Mouse (Mus musculus) G1E-ER4 (cell line): ENCODE data around the gene Cox10. TPM values are rescaled to one million over a fixed set of nuclear protein-coding genes. Genes with fewer than 3 reads are reported as not detected.

Source experiments
- GATA1 ChIP-seq: IDR thresholded peaks from one replicate; pipeline ENCODE4 v1.8.0; 2012; ENCODE audit warnings: low read length, inconsistent platforms
- polyA plus RNA-seq: library from polyadenylated mRNA; stranded (reverse); fragments of >175 nt; gene quantifications from 2 replicates; pipeline ENCODE4 v1.2.3, GENCODE M21; 2012

Gene Cox10
- polyA plus RNA-seq, 1 experiment, result 54.1 TPM

DNA sequence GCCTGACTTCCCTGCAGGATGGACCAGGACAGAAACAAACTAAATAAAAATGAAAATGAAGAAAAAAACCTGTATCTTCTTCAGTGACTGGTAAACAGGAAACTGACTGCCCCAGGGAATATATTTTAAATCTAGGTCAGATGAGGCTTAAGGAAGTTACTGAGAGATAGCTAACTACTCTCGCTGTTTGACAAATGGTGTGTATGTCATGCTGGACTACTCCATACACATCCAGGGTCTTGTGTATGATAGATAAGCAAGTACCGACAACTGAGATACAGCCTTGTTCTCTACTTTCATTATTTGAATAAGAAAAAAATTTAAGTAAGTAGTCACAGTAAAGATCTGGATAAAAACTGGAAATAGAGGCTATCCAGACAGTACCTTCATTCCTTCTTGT, 20.0 kb downstream of the Cox10 start:
- no peak for TF ChIP-seq GATA1

DNA sequence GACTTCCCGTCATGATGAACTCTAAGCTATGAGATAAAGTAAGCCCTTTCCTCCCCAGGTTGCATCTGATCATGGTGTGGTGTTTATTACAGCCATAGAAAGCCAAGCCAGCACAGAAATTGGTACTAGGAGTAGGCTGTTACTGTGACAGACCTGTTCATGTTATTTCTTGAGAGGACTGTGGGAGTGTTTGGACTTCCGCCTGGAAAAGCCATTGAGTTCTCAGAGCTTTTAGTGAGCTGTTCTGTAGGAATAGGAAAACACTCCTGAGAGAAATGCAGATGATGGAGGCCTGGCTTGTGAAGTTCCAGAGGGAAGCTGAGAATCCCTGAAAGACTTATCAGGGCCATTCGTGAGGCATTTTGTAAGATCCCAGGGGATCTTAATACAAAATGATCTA, 20.8 kb downstream of the Cox10 start:
- TF ChIP-seq GATA1, result no peak

DNA sequence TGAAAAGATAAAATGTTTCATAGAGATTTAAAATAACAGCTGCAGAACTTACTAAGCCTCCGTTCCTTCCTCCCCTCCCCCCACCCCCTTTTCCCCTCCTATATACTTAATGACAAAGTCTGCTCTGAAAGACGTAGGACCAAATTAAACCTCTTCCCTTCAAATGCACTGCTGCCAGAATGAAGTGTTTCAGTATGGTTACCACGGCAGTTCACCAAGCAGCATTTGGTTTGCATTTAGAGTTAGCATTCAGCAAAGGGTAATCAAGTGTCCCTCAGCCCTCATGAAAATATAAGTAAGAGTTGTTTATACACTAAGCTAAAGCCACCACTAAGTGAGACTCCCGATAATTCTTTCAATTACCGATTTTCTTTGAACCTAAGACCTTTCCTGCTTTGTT, 25.9 kb downstream of the Cox10 start:
- no peak for TF ChIP-seq GATA1

DNA sequence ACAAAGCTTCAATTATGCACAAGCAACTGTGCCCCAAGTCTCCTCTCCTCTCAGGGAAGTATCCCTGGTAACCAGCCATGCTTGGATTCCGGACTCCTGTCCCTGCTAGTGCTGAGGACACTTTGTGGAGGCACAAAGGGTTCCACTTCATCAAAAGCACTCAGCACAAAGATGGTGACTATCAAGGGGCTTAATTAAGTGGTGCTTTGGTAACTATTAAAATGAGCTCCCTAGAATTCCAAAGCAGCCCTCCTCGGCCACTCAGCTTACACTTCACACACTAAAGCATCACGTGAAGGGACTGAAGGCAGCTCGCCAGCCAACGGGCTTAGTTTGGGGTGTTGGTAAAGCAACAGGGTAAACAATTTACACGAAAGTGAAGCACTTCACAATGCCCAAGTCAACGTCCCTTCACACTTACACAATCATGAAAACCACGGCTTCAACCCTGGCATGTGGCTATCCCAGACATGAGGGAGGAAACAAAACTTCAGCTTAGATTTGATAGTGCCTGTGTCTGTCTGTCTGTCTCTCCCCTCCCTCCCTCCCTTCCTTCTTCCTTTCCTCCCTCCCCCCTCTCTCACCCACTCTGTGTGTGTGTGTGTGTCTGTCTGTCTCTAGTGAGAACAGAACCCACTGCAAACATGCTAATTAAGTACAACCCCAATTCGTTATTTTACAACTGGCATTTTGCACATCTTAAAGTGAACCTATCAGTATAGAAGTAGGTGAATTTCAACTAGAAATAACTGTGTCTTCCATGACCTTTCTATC, 27.9 kb downstream of the Cox10 start:
- no peak for TF ChIP-seq GATA1

DNA sequence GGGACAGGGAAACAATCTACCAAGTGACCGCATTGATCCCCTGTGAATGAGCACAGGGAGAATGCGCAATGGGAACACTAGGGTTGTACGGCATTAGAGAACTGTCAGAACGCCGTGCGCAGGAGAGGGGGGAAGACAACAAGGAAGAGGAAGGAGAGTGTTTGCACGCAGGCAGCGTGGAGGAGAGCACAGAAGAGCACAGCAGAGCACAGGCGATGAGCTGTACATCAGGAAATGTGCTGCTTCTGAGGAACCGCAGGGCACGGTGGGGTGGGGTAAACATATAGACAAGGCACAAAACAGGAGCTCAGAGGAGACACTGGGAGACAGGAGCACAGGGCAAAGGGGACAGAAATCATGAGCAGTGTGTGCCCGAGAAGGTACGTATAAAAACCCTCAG, 31.8 kb downstream of the Cox10 start:
- TF ChIP-seq GATA1, result no peak

DNA sequence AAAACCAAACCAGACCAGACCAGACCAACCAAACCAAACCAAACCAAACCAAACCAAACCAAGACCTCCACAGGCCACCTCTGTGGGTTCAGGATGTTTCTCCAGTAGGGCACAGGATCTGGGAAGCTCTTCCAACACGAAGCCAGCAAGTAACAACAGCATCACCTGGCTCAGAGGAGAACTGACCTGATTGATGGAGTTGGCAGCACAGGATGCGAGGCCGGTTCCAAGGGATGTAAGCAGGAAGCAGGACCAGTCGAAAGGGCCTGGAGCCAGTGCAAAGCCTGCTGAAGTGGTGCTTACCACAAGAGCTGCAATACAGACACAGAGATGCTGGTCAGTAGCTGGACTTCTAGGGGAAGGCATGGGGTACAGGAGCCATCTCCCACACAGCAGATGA, 34.2 kb downstream of the Cox10 start:
- TF ChIP-seq GATA1, result no peak

DNA sequence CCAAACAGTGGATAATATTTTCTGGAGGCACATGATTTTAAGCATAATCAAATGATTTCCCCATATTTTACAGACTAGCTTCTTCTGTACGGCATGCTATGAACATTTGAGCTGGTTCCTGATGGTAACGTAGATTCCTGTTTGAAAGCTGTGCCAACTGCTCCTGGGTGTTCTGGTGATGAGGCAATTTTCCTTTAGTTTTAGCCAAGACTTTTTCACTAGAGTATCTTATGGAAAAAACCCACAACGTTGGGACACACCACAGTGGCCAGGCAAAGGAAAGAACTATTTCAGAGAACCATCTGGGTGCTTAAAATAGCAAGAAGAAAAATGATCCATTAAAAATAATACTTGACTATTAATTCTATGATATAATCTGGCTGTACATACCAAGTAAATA, 35.2 kb downstream of the Cox10 start:
- no peak for TF ChIP-seq GATA1

DNA sequence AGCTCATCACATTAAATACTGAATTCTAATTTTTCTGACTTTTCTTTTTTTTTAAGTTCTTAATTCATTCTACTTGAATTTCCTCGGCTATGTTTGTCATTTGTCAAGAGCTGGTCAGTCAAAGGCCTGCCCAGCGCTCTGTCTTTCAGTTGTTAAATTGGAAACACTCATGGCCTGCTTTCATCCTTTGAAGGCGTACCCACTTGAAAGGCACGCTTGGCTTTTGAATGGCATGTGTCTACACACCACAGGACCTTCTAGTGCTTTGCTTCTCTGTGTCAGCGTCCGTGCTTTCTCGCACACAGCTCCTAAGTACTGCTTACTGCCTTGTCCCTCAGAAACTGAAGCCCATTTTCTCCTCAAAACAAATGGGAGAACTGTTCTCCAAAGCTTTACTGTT, 38.0 kb downstream of the Cox10 start:
- TF ChIP-seq GATA1, result no peak

DNA sequence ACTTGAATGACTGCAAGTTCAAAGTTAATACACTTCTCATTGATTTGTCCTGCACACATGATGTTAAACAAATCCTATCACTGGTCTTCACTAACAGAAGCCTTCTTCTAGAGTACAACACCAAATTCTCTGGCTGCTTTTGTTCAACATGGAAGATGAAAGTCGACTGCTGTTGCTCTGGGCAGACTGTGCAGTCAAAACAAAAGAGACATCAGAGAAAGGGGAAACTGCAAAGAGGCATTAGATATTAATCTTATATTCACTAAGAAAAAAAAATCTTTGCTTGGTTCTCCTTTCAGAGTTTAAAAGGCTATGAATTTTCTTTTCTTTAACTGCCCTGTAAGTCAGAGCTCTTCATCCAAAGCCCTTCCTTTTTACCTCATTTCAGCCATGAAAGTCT, 39.7 kb downstream of the Cox10 start:
- TF ChIP-seq GATA1, result no peak

DNA sequence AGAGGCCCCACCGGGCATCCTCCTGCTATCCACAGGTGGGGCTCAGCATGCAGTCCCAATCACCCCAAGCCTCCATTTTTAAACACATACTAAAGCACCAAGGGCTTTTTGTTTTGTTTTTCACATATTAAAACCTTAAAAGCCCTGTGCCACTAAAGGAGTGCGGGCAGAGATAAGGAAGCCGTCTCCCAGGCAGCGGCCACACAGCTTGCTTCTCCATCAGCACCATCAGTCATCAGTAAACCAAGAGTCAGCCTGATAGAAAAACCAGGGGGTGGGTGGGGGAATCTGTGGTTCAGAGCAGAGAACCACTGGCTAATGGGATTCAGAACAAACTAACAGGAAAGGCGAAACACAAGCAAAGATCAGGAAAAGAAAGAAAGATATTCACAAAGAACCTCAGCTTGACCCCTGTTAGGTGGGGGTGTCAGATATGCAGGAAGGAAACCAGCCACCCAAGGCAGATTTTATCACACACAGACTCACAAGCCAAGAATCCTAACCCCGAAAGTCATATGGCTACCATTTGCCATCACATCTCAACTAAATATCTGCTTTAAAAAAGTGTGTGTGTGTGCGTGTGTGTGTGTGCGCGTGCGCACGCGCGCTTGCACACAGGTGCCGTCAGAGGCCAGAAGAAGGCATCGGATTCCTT, 41.7 kb downstream of the Cox10 start:
- peak; percentile 52 for TF ChIP-seq GATA1

DNA sequence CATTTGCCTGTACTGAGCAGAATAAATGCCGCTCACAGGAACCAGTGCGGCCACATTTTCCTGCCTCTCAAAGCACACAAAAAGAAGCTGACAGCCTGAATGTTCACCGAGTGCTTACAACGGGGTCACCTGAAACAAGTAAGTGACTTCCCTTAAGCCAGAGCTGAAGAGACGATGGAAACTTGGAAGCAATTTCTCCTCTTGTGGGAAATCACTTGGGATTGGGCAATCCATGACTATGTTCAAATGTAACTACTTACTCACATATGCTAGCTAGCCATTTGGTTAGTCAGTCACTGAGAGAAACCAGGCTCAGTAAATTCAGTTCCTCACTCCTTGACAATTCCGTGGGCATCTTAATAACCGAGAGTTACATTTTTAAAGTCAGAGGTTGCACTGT, 43.0 kb downstream of the Cox10 start:
- no peak for TF ChIP-seq GATA1

DNA sequence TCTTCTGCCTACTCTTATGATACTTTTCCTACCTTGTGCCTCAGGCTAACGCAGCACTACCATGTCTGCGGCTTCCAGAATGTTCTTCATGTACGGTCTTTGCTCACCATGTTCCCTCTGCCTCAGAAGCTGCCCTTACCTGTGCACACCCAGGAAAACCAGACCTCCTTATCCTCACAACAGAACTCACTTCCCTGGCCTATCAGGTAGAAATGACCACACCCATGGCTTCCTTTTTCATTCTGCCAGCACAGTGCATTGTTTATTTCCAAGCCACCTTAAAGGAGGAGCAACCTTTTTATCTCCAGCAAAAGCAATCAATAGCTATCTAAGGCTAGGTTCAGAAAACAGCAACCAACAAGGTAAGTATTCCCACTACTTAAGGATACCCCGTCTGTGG, 43.6 kb downstream of the Cox10 start:
- TF ChIP-seq GATA1, result no peak

DNA sequence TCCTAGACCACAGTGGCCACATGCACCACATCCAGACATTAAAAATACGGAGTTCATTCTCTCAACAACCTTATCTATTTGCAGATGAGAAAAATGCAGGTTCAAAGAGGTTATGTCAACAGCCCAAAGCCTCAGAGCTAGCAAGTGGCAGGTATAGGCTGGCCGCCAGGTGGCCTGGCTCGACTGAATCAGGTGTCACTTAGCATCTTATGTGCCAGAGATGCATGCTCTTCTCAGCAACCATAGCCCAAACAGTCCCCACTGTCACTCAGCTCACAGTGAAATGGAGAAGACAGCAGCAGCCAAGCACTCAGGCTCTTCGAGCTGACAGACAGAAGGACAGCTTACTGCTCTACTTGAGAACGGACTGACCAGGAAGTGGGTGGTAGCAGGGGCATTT, 44.6 kb downstream of the Cox10 start:
- no peak for TF ChIP-seq GATA1

DNA sequence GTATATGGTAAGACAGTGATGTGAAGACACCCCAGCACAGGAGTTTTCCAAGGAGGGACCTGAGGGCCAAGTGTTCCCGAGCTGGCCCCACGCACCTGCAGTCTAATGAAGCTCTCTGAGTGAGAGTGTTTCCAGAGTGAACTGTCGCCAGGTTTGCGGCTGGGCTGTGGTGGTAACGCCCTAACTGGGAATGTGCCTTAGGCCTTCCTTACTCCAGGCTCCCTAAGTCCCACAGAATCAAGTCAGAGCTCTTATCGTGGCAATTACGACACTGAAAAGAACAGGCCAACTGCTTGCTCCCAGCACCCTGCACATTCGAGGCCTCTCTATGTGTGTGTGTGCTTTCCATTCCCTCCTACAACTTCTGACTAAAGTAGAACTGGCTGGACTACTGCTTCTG, 51.8 kb downstream of the Cox10 start:
- TF ChIP-seq GATA1, result no peak

DNA sequence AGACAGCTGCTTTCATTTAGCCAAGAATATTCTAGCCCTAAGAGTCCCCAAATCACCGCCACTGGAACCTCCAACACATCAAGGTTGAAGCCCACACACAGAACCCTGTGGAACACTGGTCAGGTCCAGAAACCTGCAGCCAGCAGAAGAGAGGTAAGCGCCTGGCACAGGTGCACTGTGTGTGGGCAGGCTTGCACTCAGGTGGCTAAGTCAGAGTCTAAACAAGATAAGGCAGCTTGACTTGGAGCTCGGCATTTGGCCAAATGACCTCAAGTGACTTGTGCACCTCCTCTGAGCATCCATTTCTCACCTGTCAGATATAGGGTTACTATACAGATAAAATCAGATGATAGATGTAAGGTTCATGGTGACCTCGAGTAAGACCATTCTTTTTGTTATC, 53.4 kb downstream of the Cox10 start:
- no peak for TF ChIP-seq GATA1

DNA sequence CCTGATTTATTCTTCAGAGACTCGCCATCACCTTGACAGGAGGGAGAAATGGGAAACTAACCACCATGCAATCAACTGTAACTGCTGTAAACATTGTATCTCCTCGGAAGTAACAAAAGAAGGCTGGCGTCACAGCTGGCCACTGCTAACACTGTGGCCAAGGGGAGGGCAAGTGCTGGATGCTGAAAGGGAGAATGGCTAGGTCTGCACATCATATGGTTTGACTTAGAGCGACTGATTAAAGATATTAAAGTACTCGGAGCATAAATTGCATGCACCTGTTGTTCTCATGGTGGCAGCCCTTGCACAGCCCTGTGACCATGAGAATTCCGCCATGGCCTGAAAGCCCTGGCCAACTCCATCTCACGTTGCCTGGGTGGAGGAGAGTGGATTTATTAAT, 54.7 kb downstream of the Cox10 start:
- no peak for TF ChIP-seq GATA1

DNA sequence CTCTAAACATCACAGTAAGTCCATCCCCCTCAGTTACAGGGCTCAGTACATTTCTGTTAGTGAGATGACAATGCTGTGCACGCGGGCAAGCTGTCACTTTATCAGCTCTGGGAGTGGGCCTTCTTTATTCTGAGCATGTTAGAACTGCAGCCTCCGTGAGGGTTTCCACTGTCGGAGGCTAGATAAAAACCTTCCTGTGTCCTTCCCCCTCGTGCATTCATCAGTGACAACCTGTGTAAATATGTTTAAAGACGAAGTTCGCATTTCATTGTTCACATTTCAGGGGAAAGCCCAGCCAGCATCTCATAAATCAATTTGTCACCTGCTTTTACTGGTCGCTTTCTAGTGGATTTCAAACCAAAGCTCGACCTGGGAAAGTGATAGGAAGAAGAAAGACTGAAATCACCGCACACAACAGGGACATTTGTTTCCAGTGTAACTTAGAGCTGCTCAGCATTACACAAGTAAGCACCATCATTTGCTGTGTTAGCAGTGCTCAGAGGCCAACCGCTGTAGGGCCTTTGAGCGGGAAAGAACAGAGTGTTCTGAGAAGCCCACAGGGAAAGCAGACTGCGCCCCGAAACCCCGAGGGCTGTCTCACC, 55.8 kb downstream of the Cox10 start:
- no peak for TF ChIP-seq GATA1
